Mouse (Mus musculus) limb, embryonic 13.5 days (tissue): ENCODE measurements around the gene Ell. TPM values are rescaled to one million over a fixed set of nuclear protein-coding genes. Genes with fewer than 3 reads are reported as not detected.

Experiments used
- ATAC-seq: fragments of 200-750 bp; cut with Nextera tagmentation; 2 replicates; pipeline ENCODE4 v1.8.0; 2017; ENCODE audit warnings: low read depth, moderate number of reproducible peaks, moderate TSS enrichment; ENCODE audit not compliant: low FRiP score
- H3K27ac ChIP-seq: fragments of 300-500 bp; sonication (generic); 2 replicates; pipeline ENCODE4 v1.5.1; 2015; ENCODE audit warnings: inconsistent platforms, mild to moderate bottlenecking, moderate library complexity
- H3K27me3 ChIP-seq: fragments of 300-500 bp; sonication (generic); 2 replicates; pipeline ENCODE4 v1.6.1; 2015; ENCODE audit warnings: mild to moderate bottlenecking, inconsistent platforms
- H3K36me3 ChIP-seq: fragments of 300-500 bp; sonication (generic); 2 replicates; pipeline ENCODE4 v1.6.1; 2015; ENCODE audit warnings: inconsistent platforms, mild to moderate bottlenecking, moderate library complexity
- H3K4me1 ChIP-seq: fragments of 300-500 bp; sonication (generic); 2 replicates; pipeline ENCODE4 v1.6.1; 2015; ENCODE audit warnings: inconsistent platforms
- H3K4me2 ChIP-seq: fragments of 300-500 bp; sonication (generic); replicated peaks from 2 replicates; pipeline ENCODE4 v1.6.1; 2015; ENCODE audit warnings: inconsistent platforms, mild to moderate bottlenecking, moderate library complexity
- H3K4me3 ChIP-seq: fragments of 300-500 bp; sonication (generic); 2 replicates; pipeline ENCODE4 v1.5.1; 2015; ENCODE audit warnings: moderate library complexity, mild to moderate bottlenecking, inconsistent platforms
- H3K9ac ChIP-seq: fragments of 300-500 bp; sonication (generic); 2 replicates; pipeline ENCODE4 v1.6.1; 2015; ENCODE audit warnings: mild to moderate bottlenecking, inconsistent platforms
- H3K9me3 ChIP-seq: fragments of 300-500 bp; sonication (generic); 2 replicates; pipeline ENCODE4 v1.6.1; 2016; ENCODE audit warnings: inconsistent platforms
- WGBS: fragments of 180-500 bp; shearing (Covaris S2); methylation state at CpG from one replicate; pipeline ENCODE4 v1.1.7; 2015; 5-methylcytosine and 5-hydroxymethylcytosine counted together
- polyA plus RNA-seq: library from polyadenylated mRNA; unstranded; fragments of >200 nt; fragmentation: Nextera tagmentation; extraction: Ambion mirVana; gene quantifications from 2 replicates; pipeline ENCODE4 v1.2.1, GENCODE M21; 2015

Gene Ell
- polyA plus RNA-seq, 1 experiment from 2014 or later: 20.9 TPM

DNA sequence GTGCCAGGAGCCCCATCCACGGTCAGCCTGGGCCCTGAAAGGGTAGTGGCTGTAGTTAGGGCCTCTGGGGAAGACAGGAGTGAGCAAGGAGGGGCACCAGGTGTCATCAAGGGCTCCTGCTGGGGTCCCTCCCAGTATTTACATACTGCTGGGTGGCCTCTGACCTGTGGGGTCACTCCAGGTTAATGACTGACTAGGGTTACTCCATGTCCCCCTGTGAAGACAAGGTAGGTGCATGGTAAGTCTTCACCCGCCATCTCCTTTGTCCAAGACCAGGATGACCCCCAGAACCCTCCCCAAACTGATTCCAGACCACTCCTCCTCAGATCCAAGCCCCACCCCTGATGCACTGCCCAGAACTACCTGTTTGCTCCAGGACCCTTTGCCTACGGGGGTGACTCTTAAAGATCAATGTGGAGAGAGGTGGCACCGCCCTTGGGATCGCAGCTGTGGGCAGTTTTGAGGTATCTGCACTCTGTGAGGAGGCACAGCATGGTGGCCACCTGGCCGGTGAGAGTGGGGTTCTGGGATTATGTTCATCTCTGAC, 93.2 kb downstream of the Ell start, which contains the start of gene Gdf15:
TSS of gene Gdf15 (minus strand) at position 111 of the 547 bp plus-strand sequence.
- Histone ChIP-seq H3K4me2 (peak within 1 kb of the TSS; percentile 77; the same call in 1 of the 2 replicates), H3K9ac (peak within 1 kb of the TSS; percentile 25; the same call in 1 of the 2 replicates), H3K4me3 (no peak within 1 kb of the TSS), H3K27me3 (peaks cover 14% of the 10 kb centered on the region), H3K9me3 (no peaks in the 10 kb centered on the region), H3K4me1 (peaks cover 49% of the 10 kb centered on the region), H3K27ac (no peak within 1 kb of the TSS), H3K36me3 (no peaks in the 10 kb centered on the region)
- 63% methylated on average over 6 of the region's 6 CpGs for WGBS
- ATAC-seq: no peak

GRCm38 (mm10) chr8:70634066-70634465, 94.8 kb downstream of the Ell start:
- Histone ChIP-seq H3K9ac (no peak overlapping the region), H3K4me2 (0 out of 2 replicates have a peak overlapping the region, but pooled peaks have one; percentile 4), H3K27me3 (peaks cover 14% of the 10 kb centered on the region), H3K27ac (no peak overlapping the region), H3K4me1 (peaks cover 55% of the 10 kb centered on the region), H3K4me3 (no peak overlapping the region), H3K36me3 (no peaks in the 10 kb centered on the region), H3K9me3 (no peaks in the 10 kb centered on the region)
- WGBS: 53% methylated on average over 6 of the region's 6 CpGs
- ATAC-seq: no peak

GRCm38 (mm10) chr8:70635527-70635926, 96.3 kb downstream of the Ell start:
- ATAC-seq: no peak
- Histone ChIP-seq H3K27ac (no peak overlapping the region), H3K4me3 (no peak overlapping the region), H3K9ac (no peak overlapping the region), H3K36me3 (no peaks in the 10 kb centered on the region), H3K4me2 (no peak overlapping the region), H3K27me3 (peaks cover 14% of the 10 kb centered on the region), H3K4me1 (peaks cover 45% of the 10 kb centered on the region), H3K9me3 (no peaks in the 10 kb centered on the region)
- WGBS: 77% methylated on average over 6 of the region's 6 CpGs

GRCm38 (mm10) chr8:70636838-70637237, 97.6 kb downstream of the Ell start:
- H3K27me3 ChIP-seq: peaks cover 2% of the 10 kb centered on the region
- no peak overlapping the region for H3K27ac ChIP-seq
- peaks cover 32% of the 10 kb centered on the region for H3K4me1 ChIP-seq
- H3K9me3 ChIP-seq: no peaks in the 10 kb centered on the region
- H3K4me3 ChIP-seq: no peak overlapping the region
- 0 out of 2 replicates have a peak overlapping the region, but pooled peaks have one; percentile 31 for H3K9ac ChIP-seq
- WGBS: 55% methylated on average over 8 of the region's 8 CpGs
- H3K4me2 ChIP-seq: no peak overlapping the region
- ATAC-seq: no peak
- no peaks in the 10 kb centered on the region for H3K36me3 ChIP-seq

- no peak overlapping the region for H3K4me3 ChIP-seq
- ATAC-seq: no peak
- H3K9ac ChIP-seq: no peak overlapping the region
- WGBS: 63% methylated on average over 9 of the region's 9 CpGs
- H3K4me2 ChIP-seq: no peak overlapping the region
- H3K27ac ChIP-seq: no peak overlapping the region; the same call in 1 of the 2 replicates
- no peaks in the 10 kb centered on the region for H3K9me3 ChIP-seq
- H3K36me3 ChIP-seq: no peaks in the 10 kb centered on the region
- H3K27me3 ChIP-seq: no peaks in the 10 kb centered on the region
- H3K4me1 ChIP-seq: peaks cover 28% of the 10 kb centered on the region
Measured at GRCm38 (mm10) chr8:70638752-70639151, 99.5 kb downstream of the Ell start.

Other genes starting within 250 kb of the Ell start
- 55.8 and 60.9 TPM in 2 replicates for gene Ddx49, start 237.0 kb upstream of the Ell start, polyA plus RNA-seq
- gene Cope, start 236.9 kb upstream of the Ell start, polyA plus RNA-seq: 340 and 345 TPM in 2 replicates
- 10.0 and 10.2 TPM in 2 replicates for gene Cers1, start 223.7 kb upstream of the Ell start, polyA plus RNA-seq
- gene Gdf1, start 209.6 kb upstream of the Ell start, polyA plus RNA-seq: 0.78 and 2.7 TPM in 2 replicates
- 18.7 and 19.5 TPM in 2 replicates for gene Upf1, start 186.2 kb upstream of the Ell start, polyA plus RNA-seq
- 26.4 and 40.8 TPM in 2 replicates for gene Comp, start 165.9 kb upstream of the Ell start, polyA plus RNA-seq
- gene Crtc1, start 99.9 kb upstream of the Ell start, polyA plus RNA-seq: 26.7 and 29.9 TPM in 2 replicates
- 29.0 and 30.3 TPM in 2 replicates for gene Klhl26, start 62.5 kb upstream of the Ell start, polyA plus RNA-seq
- 24.2 and 26.6 TPM in 2 replicates for gene Tmem59l, start 52.1 kb upstream of the Ell start, polyA plus RNA-seq
- 83.3 and 85.0 TPM in 2 replicates for gene Crlf1, start 46.3 kb upstream of the Ell start, polyA plus RNA-seq
- gene Rex1bd, start 32.7 kb upstream of the Ell start, polyA plus RNA-seq: 139 and 148 TPM in 2 replicates
- 856 and 861 TPM in 2 replicates for gene Uba52, start 28.7 kb upstream of the Ell start, polyA plus RNA-seq
- 284 and 290 TPM in 2 replicates for gene Fkbp8, start 11.7 kb upstream of the Ell start, polyA plus RNA-seq
- gene Kxd1, start 11.5 kb upstream of the Ell start, polyA plus RNA-seq: 49.3 and 53.4 TPM in 2 replicates
- gene Isyna1, start 54.9 kb downstream of the Ell start, polyA plus RNA-seq: 162 and 165 TPM in 2 replicates
- gene Ssbp4, start 69.4 kb downstream of the Ell start, polyA plus RNA-seq: 115 and 131 TPM in 2 replicates
- 1.9 and 2.3 TPM in 2 replicates for gene Lrrc25, start 76.7 kb downstream of the Ell start, polyA plus RNA-seq
- gene Gdf15, start 93.0 kb downstream of the Ell start, polyA plus RNA-seq: 0.18 TPM in 1 of 2 replicates, not detected in the other
- 68.2 and 71.1 TPM in 2 replicates for gene Pgpep1, start 120.9 kb downstream of the Ell start, polyA plus RNA-seq
- 240 and 246 TPM in 2 replicates for gene Lsm4, start 133.8 kb downstream of the Ell start, polyA plus RNA-seq
- gene Jund, start 159.5 kb downstream of the Ell start, polyA plus RNA-seq: 57.3 and 61.1 TPM in 2 replicates
- not detected in 2 replicates for gene Iqcn, start 164.0 kb downstream of the Ell start, polyA plus RNA-seq
- gene Gm3336, start 179.1 kb downstream of the Ell start, polyA plus RNA-seq: not detected in 2 replicates
- 0.04 and 0.06 TPM in 2 replicates for gene Pde4c, start 184.3 kb downstream of the Ell start, polyA plus RNA-seq
- gene Rab3a, start 215.2 kb downstream of the Ell start, polyA plus RNA-seq: 18.0 and 19.6 TPM in 2 replicates
- 29.2 and 36.6 TPM in 2 replicates for gene Mpv17l2, start 221.5 kb downstream of the Ell start, polyA plus RNA-seq
- 78.1 and 81.3 TPM in 2 replicates for gene Pik3r2, start 237.3 kb downstream of the Ell start, polyA plus RNA-seq